Mouse (Mus musculus): Measurements from ENCODE around the gene Adgre4.

DNA sequence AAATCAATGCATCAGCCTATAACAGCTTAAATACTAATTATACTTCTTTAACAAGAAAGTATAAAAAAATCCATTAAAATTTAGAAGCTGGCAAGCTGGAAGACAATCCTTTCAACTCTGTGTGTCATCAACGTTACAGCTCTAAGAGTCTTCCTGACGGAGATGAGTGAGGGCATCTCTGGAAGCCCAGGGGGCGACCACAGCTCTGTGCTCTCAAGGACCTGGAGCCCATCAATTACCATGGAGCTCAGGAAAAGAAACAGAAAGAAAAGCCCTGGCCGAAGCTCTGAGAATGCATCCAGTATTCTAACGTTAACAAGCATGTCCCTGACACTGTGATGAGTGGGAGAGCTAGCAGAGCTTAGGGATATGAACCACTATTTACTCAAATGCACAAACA lies 46.9 kb upstream of the Adgre4 start:
- no peak for TF ChIP-seq CTCF (IDR thresholded peaks at IDR 0.05; ENCODE audit: insufficient read depth, low read length)
- TF ChIP-seq POLR2A (IDR thresholded peaks at IDR 0.05; ENCODE audit: borderline replicate concordance, extremely low read depth, low read depth, low read length): no peak
